Mouse (Mus musculus) layer of hippocampus, adult 9-11 months (tissue): ENCODE results near the gene Sart1.
A peak's percentile ranks its signal among the peaks of the same experiment; 100 is the strongest.
"Not testable (repeated sequence)": the region's sequence is repeated elsewhere in the genome, so short reads cannot be mapped to it uniquely, and the experiment has no call there.

Experiments used
- DNase-seq: peaks from one replicate; pipeline ENCODE4 v3.0.0; 2022

Sart1 gene

DNA sequence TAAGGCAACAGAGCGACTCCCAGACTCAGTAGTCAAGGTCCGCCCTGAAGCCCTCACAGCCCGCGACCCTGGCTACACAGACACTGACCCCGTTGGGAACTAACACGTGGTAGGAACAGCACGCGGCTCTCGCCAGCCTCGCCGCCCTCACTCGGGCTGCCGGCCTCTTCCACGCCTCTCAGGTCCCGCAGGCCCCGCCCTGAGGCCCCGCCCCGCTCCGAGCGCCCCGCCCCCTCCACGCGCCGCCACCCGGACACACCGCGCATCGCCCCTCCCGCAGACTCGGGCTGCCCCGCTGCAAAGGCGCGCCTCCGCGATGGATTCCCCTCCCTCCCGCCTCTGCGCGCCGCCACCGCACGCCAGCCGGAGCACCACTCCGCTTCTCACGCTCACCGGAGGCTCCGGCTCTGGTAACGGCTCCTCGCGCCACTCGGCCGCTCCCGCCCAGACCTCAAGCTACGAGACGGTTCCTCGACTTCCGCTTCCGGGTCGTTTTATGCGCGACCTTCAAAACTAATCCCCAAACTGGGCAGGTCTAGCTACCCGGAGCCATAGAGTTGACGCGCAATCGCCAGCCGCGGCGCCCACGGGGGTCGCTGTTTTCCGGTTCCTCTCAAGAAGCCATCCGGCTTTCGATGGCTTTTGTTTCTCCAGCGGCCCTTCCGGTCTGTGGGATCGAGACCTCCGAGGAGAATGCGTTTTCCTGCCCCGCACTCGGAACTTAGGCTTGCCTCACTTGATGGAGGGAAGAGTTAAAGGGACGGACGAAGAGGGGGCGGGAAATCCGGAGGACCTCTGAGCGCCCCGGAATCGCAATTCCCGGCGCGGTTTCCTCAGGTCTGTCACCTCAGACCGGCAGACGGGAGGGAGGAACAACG, 22.1 kb downstream of the Sart1 start, which contains the start of gene Eif1ad:
Gene Eif1ad (plus strand): TSS at position 567 of the 878 bp plus-strand sequence.
- DNase-seq: peak; percentile 96

DNA sequence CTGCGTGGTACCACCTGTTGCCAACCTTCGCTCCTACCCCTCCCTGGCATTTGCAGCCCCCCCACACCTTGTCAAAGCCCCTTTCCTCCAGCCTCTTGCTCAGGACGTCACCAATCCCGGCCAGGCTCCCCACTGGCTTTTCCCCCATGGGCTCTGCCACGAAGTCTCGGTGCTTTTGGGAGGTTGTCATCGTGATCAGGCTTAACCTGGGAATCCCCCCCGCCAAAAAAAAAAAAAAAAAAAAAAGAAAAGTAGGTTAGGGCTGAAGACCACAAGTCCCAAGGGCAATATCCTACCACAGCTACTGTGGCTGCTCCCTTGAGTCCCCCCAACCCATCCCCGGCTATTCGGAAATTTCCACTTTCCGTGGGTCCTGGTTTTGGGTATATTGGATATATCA, 22.8 kb downstream of the Sart1 start:
- no peak for DNase-seq

DNA sequence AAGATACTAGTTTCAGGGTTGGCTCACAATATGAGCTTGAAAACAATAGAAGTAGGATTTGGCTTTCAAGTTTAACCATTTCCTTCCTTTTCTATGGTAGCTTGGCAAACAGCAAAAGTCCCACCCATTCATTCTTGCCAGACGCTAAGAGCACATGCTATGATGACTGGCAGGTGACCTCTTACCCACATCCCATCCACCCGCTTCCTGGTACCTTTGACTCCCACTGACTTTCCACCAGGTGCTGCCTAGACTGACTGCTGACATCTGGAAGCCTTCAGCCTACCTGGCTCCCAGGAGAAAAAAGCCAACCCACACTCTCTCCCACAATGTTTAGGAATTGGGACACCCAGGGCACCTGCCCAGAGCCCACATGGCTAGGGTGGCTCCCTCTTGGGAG, 24.4 kb downstream of the Sart1 start:
- no peak for DNase-seq

DNA sequence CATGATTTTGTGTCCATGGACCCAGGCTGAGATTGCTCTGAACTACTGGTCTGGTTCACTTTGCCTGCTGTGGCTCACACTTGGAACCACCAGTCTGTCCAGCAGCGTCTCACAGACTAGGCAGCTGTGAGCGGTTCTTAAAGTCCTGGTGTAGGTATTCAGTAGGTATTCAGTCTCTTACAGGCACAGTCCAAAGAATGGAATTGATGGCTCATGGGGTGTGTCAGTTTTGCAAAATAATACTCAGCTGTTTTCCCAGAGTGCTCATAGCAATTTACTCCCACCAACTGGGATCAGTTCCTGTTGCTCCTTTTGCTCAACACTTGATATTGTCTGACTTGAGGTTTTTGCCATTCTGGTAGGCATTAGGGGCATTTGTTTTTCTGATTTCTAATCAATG, 26.3 kb downstream of the Sart1 start:
- DNase-seq: no peak

DNA sequence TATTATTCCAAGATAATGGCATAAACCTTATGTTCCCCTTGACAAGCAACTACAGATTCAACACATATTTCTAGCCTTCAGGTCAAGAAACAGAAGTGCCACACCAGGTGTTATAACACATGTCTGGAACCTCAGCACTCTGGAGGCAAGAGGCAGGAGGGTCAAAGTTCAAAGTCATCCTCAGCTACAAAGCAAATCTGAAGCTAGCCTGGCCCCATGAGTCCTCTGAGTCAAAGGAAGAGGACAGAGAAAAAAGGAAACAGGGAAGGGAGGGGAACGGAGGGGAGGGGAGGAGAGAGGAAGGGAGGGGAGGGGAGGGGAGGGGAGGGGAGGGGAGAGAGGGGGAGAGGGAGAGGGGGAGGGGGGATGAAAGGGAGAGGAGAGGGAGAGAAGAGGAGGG, 32.4 kb downstream of the Sart1 start:
- DNase-seq: no peak

DNA sequence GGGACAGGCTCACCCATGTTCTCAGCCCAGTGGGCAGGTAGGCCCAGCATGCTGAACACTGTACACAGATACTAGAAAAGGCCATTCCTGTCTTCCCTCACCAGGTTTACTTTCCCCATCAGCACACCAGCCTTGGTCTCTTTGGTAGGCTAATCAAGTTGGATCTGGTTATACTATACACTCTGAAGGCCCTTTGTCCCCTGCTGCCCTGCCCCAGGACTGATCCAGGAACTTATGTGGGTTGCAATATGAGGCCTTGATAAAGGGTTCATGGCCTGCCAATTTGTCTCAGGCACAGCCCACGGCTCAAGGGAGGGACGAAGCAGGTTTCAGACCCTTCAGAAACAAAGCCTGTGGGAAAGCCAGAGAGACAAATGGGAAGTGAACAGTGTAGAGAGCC, 34.9 kb downstream of the Sart1 start:
- no peak for DNase-seq

DNA sequence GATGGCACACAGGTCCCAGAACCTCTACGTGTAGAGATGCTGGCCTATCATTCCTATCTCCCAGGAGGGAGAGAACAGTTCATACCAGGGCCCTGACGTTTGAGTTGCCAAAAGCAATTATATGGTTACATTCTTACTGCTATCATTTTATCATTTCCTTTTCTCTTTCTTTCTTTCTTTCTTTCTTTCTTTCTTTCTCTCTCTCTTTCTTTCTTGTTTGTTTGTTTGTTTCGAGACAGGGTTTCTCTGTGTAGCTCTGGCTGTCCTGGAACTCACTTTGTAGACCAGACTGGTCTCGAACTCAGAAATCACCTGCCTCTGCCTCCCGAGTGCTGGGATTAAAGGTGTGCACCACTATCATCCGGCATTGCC, 39.0 kb downstream of the Sart1 start, which contains the start of gene Cst6:
Gene Cst6 (minus strand): TSS at position 73 of the 372 bp plus-strand sequence.
- not testable (repeated sequence) for DNase-seq

DNA sequence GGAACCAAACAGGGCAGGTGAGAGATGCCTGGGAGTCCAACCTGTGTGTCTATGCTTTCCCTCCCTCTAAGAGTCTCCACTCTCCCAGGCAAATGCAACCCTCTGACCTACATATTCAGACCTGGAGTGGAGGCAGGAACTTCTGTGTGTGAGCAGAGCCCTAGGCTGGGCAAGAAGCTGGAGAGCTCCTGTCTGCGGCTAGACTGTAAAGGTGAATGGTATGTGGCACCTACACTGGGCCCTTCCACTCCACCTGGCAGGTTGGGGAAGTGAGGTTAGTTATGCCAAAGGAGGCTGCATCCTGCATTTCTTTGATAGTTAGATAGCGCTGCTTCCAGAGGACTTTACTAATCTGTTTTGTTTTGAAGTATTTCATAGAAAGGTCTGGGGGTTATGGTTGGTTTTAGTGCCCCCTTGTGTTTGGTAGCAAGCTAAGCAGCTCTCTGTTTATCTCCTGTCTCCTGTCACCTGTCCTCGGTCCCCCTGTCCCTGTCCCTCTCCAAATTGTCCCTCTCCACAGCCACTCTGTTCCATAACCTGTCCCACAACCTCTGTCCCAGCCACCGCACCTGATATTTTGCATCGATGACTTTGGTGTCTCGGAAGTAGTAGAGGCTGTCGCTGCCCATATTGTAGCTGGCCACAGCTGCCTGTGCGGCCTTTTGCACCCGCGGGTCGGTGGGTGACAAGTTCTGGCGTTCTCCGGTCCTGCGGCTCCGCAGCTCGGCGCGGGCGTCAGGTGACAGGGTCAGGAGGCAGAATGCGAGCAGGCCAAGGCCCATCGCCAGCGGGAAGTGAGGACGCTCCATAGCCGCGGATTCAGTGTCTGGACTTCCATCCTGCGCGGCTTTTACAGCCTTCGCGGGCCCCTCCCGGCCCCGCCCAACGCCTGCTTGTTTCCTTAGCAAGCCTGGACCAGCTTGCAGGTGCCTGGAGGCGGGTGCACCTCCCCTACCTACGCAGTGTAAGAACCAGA, 39.7 kb downstream of the Sart1 start:
- no peak for DNase-seq

DNA sequence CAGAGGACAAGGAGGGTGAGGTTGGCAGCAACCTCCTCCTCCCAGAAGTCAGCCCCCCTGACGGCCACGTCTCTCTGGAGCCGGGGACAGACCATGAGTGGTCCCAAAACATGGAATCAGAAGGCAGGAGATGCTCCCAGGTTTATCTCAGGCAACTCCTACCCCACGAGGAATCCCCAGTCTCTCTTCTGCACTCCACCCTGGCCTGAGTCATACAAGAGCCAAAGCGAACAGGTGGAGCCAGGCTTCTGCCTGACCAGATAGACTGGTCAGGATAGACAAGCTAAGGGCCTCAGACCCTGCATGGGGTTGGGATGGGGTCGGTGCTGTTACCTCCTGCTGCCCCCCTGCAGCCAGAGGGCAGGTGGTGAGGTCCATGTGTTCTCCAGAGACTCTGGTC, 40.4 kb downstream of the Sart1 start:
- DNase-seq: no peak

DNA sequence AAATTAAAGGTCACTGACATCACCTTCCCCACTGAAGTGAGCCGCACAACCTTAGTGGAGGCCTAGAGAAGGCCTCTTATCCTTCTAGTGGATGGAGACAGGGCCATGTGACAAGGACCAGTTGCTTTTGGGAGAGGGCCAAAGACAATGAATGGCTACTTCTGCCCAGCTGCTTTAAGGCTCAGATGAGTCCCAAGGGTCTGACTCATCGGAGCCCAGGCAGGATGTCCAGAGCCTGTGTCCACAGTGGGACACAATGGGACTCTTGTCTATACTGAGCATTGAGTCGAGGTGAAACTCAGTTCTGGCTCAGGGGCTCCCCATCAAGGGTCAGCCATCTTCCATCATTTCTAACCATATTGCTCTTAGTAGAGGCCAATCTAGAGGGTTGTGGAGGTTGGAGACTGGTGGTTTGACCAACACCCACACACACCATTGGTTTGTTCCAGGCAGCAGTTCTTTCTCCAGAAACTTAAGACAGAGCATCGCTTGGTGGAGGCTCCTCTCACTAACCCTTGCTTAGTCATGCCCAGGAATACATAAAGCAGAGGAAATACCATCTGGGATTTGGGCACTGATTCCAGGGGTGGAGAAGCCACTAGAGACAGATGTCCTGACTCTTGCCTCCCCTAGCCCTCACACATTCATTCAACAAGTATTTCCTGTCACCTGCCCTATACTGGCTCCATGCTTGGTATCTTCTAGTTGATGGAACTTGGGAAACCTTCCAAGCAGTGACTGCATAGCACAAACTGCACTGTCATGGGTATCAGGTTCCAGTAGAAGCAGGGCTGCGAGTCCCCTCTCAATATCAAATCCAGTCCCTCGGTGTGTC, 43.0 kb downstream of the Sart1 start:
- DNase-seq: no peak

DNA sequence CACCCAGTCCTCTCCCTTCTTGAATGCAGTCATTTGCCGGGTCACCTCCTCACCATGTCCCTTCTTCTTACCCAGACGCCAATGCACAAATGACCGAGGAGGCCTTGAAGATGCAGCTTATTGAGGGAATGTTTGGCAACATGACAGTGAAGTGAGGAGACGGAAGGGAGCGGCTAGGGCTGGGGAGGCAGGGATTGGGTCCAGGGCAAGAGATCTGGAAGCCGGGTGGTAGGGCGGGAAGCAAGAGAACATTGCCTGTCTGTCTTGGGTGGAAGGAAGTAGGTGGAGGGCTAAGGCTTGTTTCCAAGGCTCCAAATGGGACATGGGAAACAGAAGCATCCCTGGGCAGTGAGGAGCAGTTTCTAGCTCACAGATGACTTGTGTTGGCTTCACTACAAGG, 47.1 kb downstream of the Sart1 start:
- no peak for DNase-seq

DNA sequence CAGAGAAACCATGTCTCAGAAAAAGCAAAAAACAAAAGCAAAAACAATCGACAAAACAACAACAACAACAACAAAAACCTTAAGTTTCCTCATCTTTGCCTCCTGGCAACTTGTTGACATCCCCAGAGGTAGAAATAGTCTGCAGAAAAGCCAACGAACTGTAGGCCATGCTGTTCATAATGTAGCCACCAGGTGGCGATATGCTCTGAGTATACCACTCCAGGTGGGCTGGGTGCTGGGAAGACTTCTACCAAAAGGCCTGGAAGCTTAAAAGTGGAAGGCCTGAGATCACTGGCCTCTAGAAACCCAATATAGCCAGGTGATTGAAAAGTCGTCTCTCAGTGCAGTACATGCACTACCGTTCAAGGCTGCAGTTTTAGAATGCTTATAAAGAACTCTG, 50.5 kb downstream of the Sart1 start:
- DNase-seq: peak; percentile 72

DNA sequence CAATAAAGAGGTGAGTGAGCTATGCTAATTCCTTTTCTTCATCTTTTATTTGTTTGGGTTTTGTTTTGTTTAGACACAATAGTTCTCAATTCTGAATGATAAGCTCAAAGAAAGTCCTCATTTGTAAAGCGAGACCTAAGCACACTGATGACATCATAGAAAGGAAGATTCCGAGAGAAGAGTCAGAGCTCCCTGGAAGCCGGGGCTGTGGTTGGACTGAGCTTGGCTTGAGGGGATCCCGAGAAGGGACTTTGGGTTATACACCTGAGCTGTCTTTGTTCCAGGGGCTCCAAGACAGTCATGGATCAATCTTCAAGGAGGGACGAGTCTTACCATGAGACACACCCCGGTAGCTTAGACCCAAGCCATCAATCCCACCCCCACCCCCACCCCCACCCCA, 53.1 kb downstream of the Sart1 start, which contains the start of gene Catsper1:
Gene Catsper1 (plus strand): TSS at position 301 of the 400 bp plus-strand sequence.
- DNase-seq: no peak

DNA sequence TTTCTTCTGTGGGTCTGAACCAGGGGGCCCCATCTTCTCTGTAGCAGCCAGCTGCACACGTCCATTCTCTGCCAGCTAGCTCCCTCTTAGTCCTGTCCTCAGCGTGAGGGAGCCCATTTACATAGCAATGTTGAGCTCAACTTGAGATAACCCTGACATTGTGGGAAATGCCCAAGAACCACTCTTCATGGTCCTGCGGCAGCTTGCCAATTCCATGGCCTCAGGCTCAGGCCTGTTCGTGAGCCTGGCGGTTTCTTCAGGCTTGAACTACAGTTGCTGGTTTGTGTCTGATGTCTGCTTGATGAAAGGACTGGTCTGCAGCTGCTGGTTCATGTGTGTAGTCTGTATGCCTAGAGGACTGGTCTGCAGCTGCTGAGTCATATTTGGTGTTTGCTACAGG, 53.8 kb downstream of the Sart1 start:
- no peak for DNase-seq

DNA sequence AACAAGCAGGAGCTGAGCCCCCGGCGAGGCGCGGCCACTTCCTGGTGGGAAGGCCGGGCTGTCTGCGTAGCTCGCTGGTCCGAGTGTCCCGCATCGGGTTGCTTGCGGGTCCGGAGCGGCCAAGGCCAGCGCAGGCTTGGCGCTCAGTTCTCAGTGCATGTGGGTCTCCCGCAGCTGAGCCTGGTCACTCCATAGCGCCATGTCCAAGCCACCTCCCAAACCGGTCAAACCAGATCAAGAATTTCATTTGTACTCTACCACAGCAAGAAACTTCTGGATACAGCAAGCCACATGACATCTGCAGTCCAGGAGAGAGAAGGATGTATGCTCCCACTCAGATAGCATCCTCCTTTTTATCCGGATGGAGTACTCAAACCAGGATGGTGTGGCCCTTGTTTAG, 60.5 kb downstream of the Sart1 start:
- no peak for DNase-seq
